Mouse (Mus musculus): Measurements from ENCODE around the gene Gm21987. TPM values are rescaled to one million over a fixed set of nuclear protein-coding genes. Genes with fewer than 3 reads are reported as not detected.

The Gm21987 gene
- total and polyA plus RNA-seq, 3 experiments = 0.42 TPM; not detected in 2

- Histone ChIP-seq H3K4me2 (ENCODE audit: insufficient read depth, low read depth, poor library complexity, severe bottlenecking) (no peak overlapping the region), H3K4me1 (ENCODE audit: control insufficient read depth in 1 of 2, insufficient read depth in 2 of 2) (peaks cover 29 to 36% of the 10 kb centered on the region in 2 experiments), H3K27me3 (replicated peaks) (no peaks in the 10 kb centered on the region)
These were observed 18.6 kb downstream of the Gm21987 start for GRCm38 (mm10) chr16:38365390-38365789.

GRCm38 (mm10) chr16:38366231-38366630 is 19.4 kb downstream of the Gm21987 start:
- in situ Hi-C loops (cut with MboI; ENCODE audit: low pct_ligation_motif_present, low pct_unique_long_range_greater_than_20kb, low sequenced_read_pairs) = no loop called here
- H3K9ac ChIP-seq (ENCODE audit: insufficient read depth, low read depth) = peak overlapping the region; percentile 6; the same call in 1 of the 2 replicates
- no peaks in the 10 kb centered on the region for H3K79me2 ChIP-seq (replicated peaks; ENCODE audit: control insufficient read depth, extremely low read depth, insufficient read depth, poor library complexity, severe bottlenecking)
- no peak overlapping the region for H3K4me2 ChIP-seq (ENCODE audit: insufficient read depth, low read depth, poor library complexity, severe bottlenecking)
- dilution Hi-C loops (cut with MboI; ENCODE audit: extremely low pct_ligation_motif_present, extremely low pct_unique_long_range_greater_than_20kb, low sequenced_read_pairs) = no loop called here
- H3K4me3 ChIP-seq (replicated peaks in 1 of 3; ENCODE audit: low read depth in 2 of 3, low read length in 2 of 3, poor library complexity in 1 of 3) = peak overlapping the region in 1 of 3 experiments; percentile 14
- H3K4me1 ChIP-seq (ENCODE audit: control insufficient read depth in 1 of 2, insufficient read depth in 2 of 2) = peaks cover 37 to 38% of the 10 kb centered on the region in 2 experiments
- DNase-seq (ENCODE audit: extremely low read depth) = no peak
- H3K9me3 ChIP-seq (replicated peaks; ENCODE audit: low read length) = no peaks in the 10 kb centered on the region
- H3K36me3 ChIP-seq (replicated peaks in 1 of 2; ENCODE audit: control insufficient read depth in 1 of 2, insufficient read depth in 1 of 2, low read length in 1 of 2) = peaks cover 0 to 19% of the 10 kb centered on the region in 2 experiments
- no peaks in the 10 kb centered on the region for H3K27me3 ChIP-seq (replicated peaks)
- H3K27ac ChIP-seq (ENCODE audit: insufficient read depth, low read depth) = 0 out of 2 replicates have a peak overlapping the region, but pooled peaks have one; percentile 2
- TF ChIP-seq BHLHE40 (IDR thresholded peaks at IDR 0.05; ENCODE audit: low read depth, low read length) = peak; percentile 72
- TF ChIP-seq POLR2A (IDR thresholded peaks at IDR 0.05; ENCODE audit: low read depth, low read length) = no peak
- no peak for TF ChIP-seq ZKSCAN1 (IDR thresholded peaks at IDR 0.05; ENCODE audit: borderline replicate concordance, low read depth, low read length)
- no peak for TF ChIP-seq PAX5 (IDR thresholded peaks at IDR 0.05; ENCODE audit: low read length)
- no peak for TF ChIP-seq EP300 (IDR thresholded peaks at IDR 0.05; ENCODE audit: low read length)
- TF ChIP-seq JUND (conservative IDR thresholded peaks at IDR 0.05; ENCODE audit: low read depth, low read length) = no peak
- no peak for TF ChIP-seq GABPA (IDR thresholded peaks at IDR 0.05; ENCODE audit: insufficient replicate concordance, low read depth, low read length)
- no peak for TF ChIP-seq ZMIZ1 (IDR thresholded peaks at IDR 0.05; ENCODE audit: low read depth, low read length)
- TF ChIP-seq UBTF (IDR thresholded peaks at IDR 0.05; ENCODE audit: low read depth, low read length) = no peak
- TF ChIP-seq CHD2 (IDR thresholded peaks at IDR 0.05; ENCODE audit: low read length) = no peak
- TF ChIP-seq USF1 (IDR thresholded peaks at IDR 0.05; ENCODE audit: low read depth, low read length) = peak; percentile 70
- TF ChIP-seq NELFE (IDR thresholded peaks at IDR 0.05; ENCODE audit: low read depth, low read length) = no peak
- TF ChIP-seq SIN3A (IDR thresholded peaks at IDR 0.05; ENCODE audit: low read length) = no peak
- no peak for TF ChIP-seq ZC3H11A (IDR thresholded peaks at IDR 0.05; ENCODE audit: low read depth, low read length)
- TF ChIP-seq MAFK (IDR thresholded peaks at IDR 0.05; ENCODE audit: insufficient replicate concordance, low read length) = no peak
- TF ChIP-seq JUN (IDR thresholded peaks at IDR 0.05; ENCODE audit: insufficient read depth, low read depth, low read length) = no peak
- no peak for TF ChIP-seq E2F4 (IDR thresholded peaks at IDR 0.05; ENCODE audit: insufficient replicate concordance, low read depth, low read length)
- TF ChIP-seq ETS1 (conservative IDR thresholded peaks at IDR 0.05; ENCODE audit: low read depth, low read length) = no peak
- no peak for TF ChIP-seq ZNF384 (IDR thresholded peaks at IDR 0.05; ENCODE audit: low read depth, low read length)
- no peak for TF ChIP-seq RAD21 (IDR thresholded peaks at IDR 0.05; ENCODE audit: low read depth, low read length)
- no peak for TF ChIP-seq HCFC1 (IDR thresholded peaks at IDR 0.05; ENCODE audit: low read depth, low read length)
- peak; percentile 42; the same call in 1 of the 2 replicates for TF ChIP-seq MEF2A (IDR thresholded peaks at IDR 0.05; ENCODE audit: borderline replicate concordance, low read depth, low read length)
- no peak for TF ChIP-seq NRF1 (IDR thresholded peaks at IDR 0.05; ENCODE audit: low read depth, low read length)
- no peak for TF ChIP-seq MYC (IDR thresholded peaks at IDR 0.05; ENCODE audit: low read depth, low read length)
- no peak for TF ChIP-seq TCF12 (IDR thresholded peaks at IDR 0.05; ENCODE audit: low read depth, low read length)
- TF ChIP-seq IRF4 (IDR thresholded peaks at IDR 0.05; ENCODE audit: low read depth, low read length) = peak; percentile 53; the same call in 1 of the 2 replicates
- no peak for TF ChIP-seq TBP (conservative IDR thresholded peaks at IDR 0.05; ENCODE audit: low read depth, low read length)

More at GRCm38 (mm10) chr16:38365390-38365789, 18.6 kb downstream of the Gm21987 start:
- H3K9ac ChIP-seq (ENCODE audit: insufficient read depth, low read depth) = no peak overlapping the region
- no peak overlapping the region for H3K4me3 ChIP-seq (replicated peaks in 1 of 3; ENCODE audit: low read depth in 2 of 3, low read length in 2 of 3, poor library complexity in 1 of 3)
- no peaks in the 10 kb centered on the region for H3K9me3 ChIP-seq (replicated peaks; ENCODE audit: low read length)
- no peak for DNase-seq (ENCODE audit: extremely low read depth)
- no peak overlapping the region for H3K27ac ChIP-seq (ENCODE audit: insufficient read depth, low read depth)
- TF ChIP-seq IRF4 (IDR thresholded peaks at IDR 0.05; ENCODE audit: low read depth, low read length) = no peak
- no peak for TF ChIP-seq GABPA (IDR thresholded peaks at IDR 0.05; ENCODE audit: insufficient replicate concordance, low read depth, low read length)
- TF ChIP-seq ETS1 (conservative IDR thresholded peaks at IDR 0.05; ENCODE audit: low read depth, low read length) = no peak
- no peak for TF ChIP-seq CHD2 (IDR thresholded peaks at IDR 0.05; ENCODE audit: low read length)
- no peak for TF ChIP-seq ZMIZ1 (IDR thresholded peaks at IDR 0.05; ENCODE audit: low read depth, low read length)
- TF ChIP-seq MAX (IDR thresholded peaks at IDR 0.05; ENCODE audit: low read length) = no peak
- TF ChIP-seq POLR2A (IDR thresholded peaks at IDR 0.05; ENCODE audit: low read depth, low read length) = no peak
- no peak for TF ChIP-seq SMC3 (IDR thresholded peaks at IDR 0.05; ENCODE audit: low read depth, low read length)
- no peak for TF ChIP-seq TBP (conservative IDR thresholded peaks at IDR 0.05; ENCODE audit: low read depth, low read length)
- no peak for TF ChIP-seq HCFC1 (IDR thresholded peaks at IDR 0.05; ENCODE audit: low read depth, low read length)
- TF ChIP-seq TCF12 (IDR thresholded peaks at IDR 0.05; ENCODE audit: low read depth, low read length) = no peak
- no peak for TF ChIP-seq MYC (IDR thresholded peaks at IDR 0.05; ENCODE audit: low read depth, low read length)
- TF ChIP-seq MEF2A (IDR thresholded peaks at IDR 0.05; ENCODE audit: borderline replicate concordance, low read depth, low read length) = no peak
- no peak for TF ChIP-seq RCOR1 (conservative IDR thresholded peaks at IDR 0.05; ENCODE audit: low read depth, low read length)
- TF ChIP-seq POLR2AphosphoS2 (IDR thresholded peaks at IDR 0.05; ENCODE audit: low read depth, low read length) = no peak
- no peak for TF ChIP-seq NRF1 (IDR thresholded peaks at IDR 0.05; ENCODE audit: low read depth, low read length)
- TF ChIP-seq JUND (conservative IDR thresholded peaks at IDR 0.05; ENCODE audit: low read depth, low read length) = no peak
- peaks cover 0 to 19% of the 10 kb centered on the region in 2 experiments for H3K36me3 ChIP-seq (replicated peaks in 1 of 2; ENCODE audit: control insufficient read depth in 1 of 2, insufficient read depth in 1 of 2, low read length in 1 of 2)
- H3K79me2 ChIP-seq (replicated peaks; ENCODE audit: control insufficient read depth, extremely low read depth, insufficient read depth, poor library complexity, severe bottlenecking) = no peaks in the 10 kb centered on the region
- in situ Hi-C loops (cut with MboI; ENCODE audit: low pct_ligation_motif_present, low pct_unique_long_range_greater_than_20kb, low sequenced_read_pairs) = no loop called here
- dilution Hi-C loops (cut with MboI; ENCODE audit: extremely low pct_ligation_motif_present, extremely low pct_unique_long_range_greater_than_20kb, low sequenced_read_pairs) = no loop called here

All from CH12.LX (cell line).